Mouse (Mus musculus) erythroblast, embryonic 14.5 days (primary cell): ENCODE data around the gene Magea6. TPM values are rescaled to one million over a fixed set of nuclear protein-coding genes. Genes with fewer than 3 reads are reported as not detected.
"Not testable (repeated sequence)": the region's sequence is repeated elsewhere in the genome, so short reads cannot be mapped to it uniquely, and the experiment has no call there.

Experiments used
- H3K27me3 ChIP-seq: 2 replicates; pipeline ENCODE4 v1.6.1; 2012; ENCODE audit warnings: inconsistent platforms; ENCODE audit not compliant: control insufficient read depth
- H3K36me3 ChIP-seq: 2 replicates; pipeline ENCODE4 v1.6.1; 2012; ENCODE audit warnings: mild to moderate bottlenecking, inconsistent platforms; ENCODE audit not compliant: control insufficient read depth
- H3K4me1 ChIP-seq: 2 replicates; pipeline ENCODE4 v1.6.1; 2012; ENCODE audit warnings: inconsistent platforms; ENCODE audit not compliant: control insufficient read depth
- H3K4me3 ChIP-seq: replicated peaks from 2 replicates; pipeline ENCODE3; 2012; ENCODE audit warnings: moderate library complexity, mild to moderate bottlenecking, inconsistent platforms
- H3K9me3 ChIP-seq: 2 replicates; pipeline ENCODE4 v1.6.1; 2012; ENCODE audit warnings: low read length, inconsistent platforms, mixed read lengths; ENCODE audit not compliant: control insufficient read depth
- polyA plus RNA-seq: library from polyadenylated mRNA; stranded (reverse); fragments of >175 nt; gene quantifications from 2 replicates; pipeline ENCODE4 v1.2.3, GENCODE M21; 2012

The Magea6 gene
- not detected in 2 replicates for polyA plus RNA-seq

DNA sequence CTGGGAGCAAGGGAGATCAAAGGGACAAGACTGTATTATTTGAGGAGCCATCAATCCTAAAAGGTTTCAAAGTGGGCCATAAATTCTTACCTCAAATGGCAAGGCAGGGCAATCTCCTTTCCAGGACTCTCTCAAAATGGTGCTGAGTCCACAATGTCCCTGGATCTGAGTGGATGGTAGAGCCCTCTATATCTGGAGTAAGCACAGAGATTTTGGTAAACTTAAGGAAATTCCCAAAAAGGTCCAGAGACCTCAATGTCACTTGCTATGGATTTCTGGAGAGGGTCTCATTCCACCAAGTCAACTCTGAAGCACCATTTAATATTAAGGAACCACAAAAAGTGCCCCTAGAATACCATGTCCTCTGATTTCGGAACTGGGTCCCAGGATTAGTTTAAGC lies at the start of gene Magea6:
Gene Magea6, minus strand, starts transcription at position 101 of the 400 bp plus-strand sequence.
- not testable (repeated sequence) for H3K36me3 ChIP-seq, H3K27me3 ChIP-seq, H3K9me3 ChIP-seq, H3K4me3 ChIP-seq, H3K4me1 ChIP-seq

DNA sequence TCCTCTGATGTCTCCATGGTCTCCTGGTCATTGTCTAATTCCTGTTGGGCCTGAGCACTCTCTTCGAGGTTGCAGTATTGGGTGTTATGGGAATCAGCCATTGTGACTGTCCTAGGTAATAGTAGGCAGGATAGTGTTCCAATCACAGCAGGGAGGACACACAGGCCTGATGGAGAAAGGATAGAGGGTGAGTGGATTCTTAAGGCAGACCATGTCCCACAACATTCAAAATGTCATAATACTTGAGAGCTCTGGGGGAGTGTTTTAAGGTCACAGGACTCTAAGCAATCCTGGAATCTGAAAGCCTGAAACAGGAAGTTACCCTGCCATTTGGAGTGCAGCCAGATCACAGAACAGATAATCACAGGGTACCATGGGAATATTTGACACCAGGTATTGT lies 13.6 kb upstream of the Magea6 start, which contains the start of gene Magea3:
Gene Magea3, minus strand, starts transcription at position 101 of the 400 bp plus-strand sequence.
- H3K4me3 ChIP-seq, H3K27me3 ChIP-seq, H3K36me3 ChIP-seq, H3K9me3 ChIP-seq, H3K4me1 ChIP-seq: not testable (repeated sequence)

GRCm38 (mm10) chrX:154890167-154890566 lies 45.6 kb downstream of the Magea6 start, which contains the start of gene Cldn34b1:
TSS of gene Cldn34b1 (minus strand) at chrX:154890267.
- not testable (repeated sequence) for H3K36me3 ChIP-seq, H3K27me3 ChIP-seq, H3K4me3 ChIP-seq, H3K4me1 ChIP-seq, H3K9me3 ChIP-seq

Other genes starting within 250 kb of the Magea6 start
- gene Cldn34b1, start 45.7 kb downstream of the Magea6 start, polyA plus RNA-seq = not detected in 2 replicates
- not detected in 2 replicates for gene Magea3, start 13.5 kb upstream of the Magea6 start, polyA plus RNA-seq
- not detected in 2 replicates for gene Magea8, start 59.9 kb upstream of the Magea6 start, polyA plus RNA-seq
- gene Magea5, start 127.2 kb upstream of the Magea6 start, polyA plus RNA-seq = not detected in 2 replicates
- not detected in 2 replicates for gene Magea1, start 153.8 kb upstream of the Magea6 start, polyA plus RNA-seq
- gene Magea2, start 157.7 kb upstream of the Magea6 start, polyA plus RNA-seq = not detected in 2 replicates
- not detected in 2 replicates for gene Cldn34b2, start 192.4 kb upstream of the Magea6 start, polyA plus RNA-seq